Mouse (Mus musculus) megakaryocyte, embryonic 14.5 days (primary cell): ENCODE results near the gene Akap1. TPM values are rescaled to one million over a fixed set of nuclear protein-coding genes. Genes with fewer than 3 reads are reported as not detected.

ENCODE experiments used
- H3K27me3 ChIP-seq: replicated peaks from 2 replicates; pipeline ENCODE3; 2012; ENCODE audit warnings: inconsistent platforms
- H3K36me3 ChIP-seq: replicated peaks from 2 replicates; pipeline ENCODE3; 2012; ENCODE audit warnings: low read length, inconsistent platforms, mixed read lengths
- H3K4me1 ChIP-seq: 2 replicates; pipeline ENCODE4 v1.6.1; 2012; ENCODE audit warnings: inconsistent platforms
- H3K4me3 ChIP-seq: replicated peaks from 2 replicates; pipeline ENCODE3; 2012; ENCODE audit warnings: moderate library complexity, mild to moderate bottlenecking, inconsistent platforms
- H3K9me3 ChIP-seq: 2 replicates; pipeline ENCODE4 v1.6.1; 2012; ENCODE audit warnings: inconsistent platforms
- FLI1 ChIP-seq: IDR thresholded peaks from 2 replicates; pipeline ENCODE4 v1.6.1; 2012; ENCODE audit warnings: low read length, inconsistent platforms, mixed read lengths
- GATA1 ChIP-seq: IDR thresholded peaks from 3 replicates; pipeline ENCODE4 v1.6.1; 2012; ENCODE audit warnings: mixed read lengths, low read length, inconsistent platforms, borderline replicate concordance
- polyA plus RNA-seq: library from polyadenylated mRNA; stranded (reverse); fragments of >175 nt; gene quantifications from 2 replicates; pipeline ENCODE4 v1.2.3, GENCODE M21; 2012; ENCODE audit warnings: low replicate concordance; ENCODE audit not compliant: insufficient read depth

Akap1 gene
- 0.90 and 3.9 TPM in 2 replicates for polyA plus RNA-seq

DNA sequence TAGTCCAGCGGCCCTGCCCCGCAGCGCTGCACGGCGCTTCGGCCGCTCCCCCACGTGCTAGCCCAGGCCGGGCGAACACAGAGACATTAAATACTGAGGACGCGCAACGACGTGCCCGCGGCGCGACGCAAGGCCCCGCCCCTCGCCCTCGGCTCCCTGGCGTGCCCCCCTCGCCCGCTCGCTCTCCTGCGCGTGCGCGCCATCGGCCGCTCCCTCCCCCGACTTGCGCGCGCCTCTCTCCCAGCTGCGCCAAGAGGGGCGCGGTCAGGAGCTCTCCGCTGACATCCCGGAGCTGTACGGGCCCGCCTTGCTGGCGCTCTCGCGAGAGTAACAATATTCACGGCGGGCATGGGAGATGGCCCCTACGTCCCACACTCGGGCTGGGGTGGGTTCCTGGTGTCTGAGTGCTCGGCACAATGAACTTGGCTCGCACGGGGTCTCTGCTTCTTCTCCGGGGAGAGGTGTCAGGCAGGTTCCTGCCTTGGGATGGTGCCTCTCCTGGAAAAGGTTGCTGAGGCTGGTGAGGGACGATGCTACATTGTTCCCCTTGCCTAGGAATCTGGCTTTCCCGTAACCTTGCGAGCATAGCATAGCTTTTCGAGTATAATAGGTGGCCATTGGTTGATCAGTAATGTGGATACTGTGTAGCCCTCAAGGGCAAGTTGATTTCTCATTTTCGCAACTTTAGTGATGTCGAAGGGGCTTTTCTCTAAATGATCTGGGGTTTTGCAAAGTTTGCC, at the start of gene Akap1:
TSS of gene Akap1 (minus strand) at position 129 of the 740 bp plus-strand sequence.
- Histone ChIP-seq H3K27me3 (peaks cover 16% of the 10 kb centered on the region), H3K9me3 (no peaks in the 10 kb centered on the region), H3K36me3 (peaks cover 8% of the 10 kb centered on the region), H3K4me3 (peak within 1 kb of the TSS; percentile 96), H3K4me1 (peaks cover 39% of the 10 kb centered on the region)
- no peak for TF ChIP-seq FLI1
- no peak for TF ChIP-seq GATA1

GRCm38 (mm10) chr11:88909388-88910036, 45.1 kb upstream of the Akap1 start:
- TF ChIP-seq GATA1 (no peak), FLI1 (no peak)
- Histone ChIP-seq H3K36me3 (no peaks in the 10 kb centered on the region), H3K4me3 (no peak overlapping the region), H3K4me1 (peaks cover 4% of the 10 kb centered on the region), H3K27me3 (peaks cover 8% of the 10 kb centered on the region), H3K9me3 (no peaks in the 10 kb centered on the region)

- Histone ChIP-seq H3K4me3 (no peak overlapping the region), H3K9me3 (no peaks in the 10 kb centered on the region), H3K36me3 (no peaks in the 10 kb centered on the region), H3K27me3 (peaks cover 13% of the 10 kb centered on the region), H3K4me1 (peaks cover 4% of the 10 kb centered on the region)
- TF ChIP-seq FLI1: no peak
- TF ChIP-seq GATA1: no peak
Measured at GRCm38 (mm10) chr11:88908557-88909211, 44.3 kb upstream of the Akap1 start.

GRCm38 (mm10) chr11:88907886-88908285, 43.5 kb upstream of the Akap1 start:
- H3K4me3 ChIP-seq: no peak overlapping the region
- TF ChIP-seq FLI1: no peak
- no peak for TF ChIP-seq GATA1
- H3K27me3 ChIP-seq: peaks cover 15% of the 10 kb centered on the region
- no peaks in the 10 kb centered on the region for H3K9me3 ChIP-seq
- no peaks in the 10 kb centered on the region for H3K36me3 ChIP-seq
- H3K4me1 ChIP-seq: peaks cover 4% of the 10 kb centered on the region

GRCm38 (mm10) chr11:88905621-88906020, 41.2 kb upstream of the Akap1 start:
- no peaks in the 10 kb centered on the region for H3K36me3 ChIP-seq
- H3K4me3 ChIP-seq: no peak overlapping the region
- H3K27me3 ChIP-seq: peaks cover 23% of the 10 kb centered on the region
- no peaks in the 10 kb centered on the region for H3K9me3 ChIP-seq
- TF ChIP-seq FLI1: no peak
- TF ChIP-seq GATA1: no peak
- H3K4me1 ChIP-seq: peaks cover 4% of the 10 kb centered on the region

DNA sequence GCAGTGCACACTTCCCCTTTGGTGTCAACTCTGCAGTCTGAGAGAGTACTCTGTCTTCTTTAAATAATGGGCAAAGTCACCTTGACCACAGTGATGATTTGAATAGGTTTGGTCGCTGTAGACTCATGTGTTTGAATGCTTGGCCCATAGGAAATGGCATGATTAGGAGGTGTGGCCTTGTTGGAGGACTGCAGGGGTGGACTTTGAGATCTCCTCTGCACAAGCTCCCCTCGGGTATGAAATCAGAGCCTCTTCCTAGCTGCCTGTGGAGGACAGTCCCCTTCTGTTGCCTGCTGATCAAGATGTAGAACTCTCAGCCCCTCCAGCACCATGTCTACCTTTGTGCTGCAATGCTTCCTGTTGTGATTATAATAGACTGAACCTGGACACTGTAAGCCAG, 39.7 kb upstream of the Akap1 start:
- Histone ChIP-seq H3K27me3 (peaks cover 16% of the 10 kb centered on the region), H3K36me3 (no peaks in the 10 kb centered on the region), H3K4me3 (no peak overlapping the region), H3K4me1 (peaks cover 4% of the 10 kb centered on the region), H3K9me3 (no peaks in the 10 kb centered on the region)
- no peak for TF ChIP-seq GATA1
- TF ChIP-seq FLI1: no peak

DNA sequence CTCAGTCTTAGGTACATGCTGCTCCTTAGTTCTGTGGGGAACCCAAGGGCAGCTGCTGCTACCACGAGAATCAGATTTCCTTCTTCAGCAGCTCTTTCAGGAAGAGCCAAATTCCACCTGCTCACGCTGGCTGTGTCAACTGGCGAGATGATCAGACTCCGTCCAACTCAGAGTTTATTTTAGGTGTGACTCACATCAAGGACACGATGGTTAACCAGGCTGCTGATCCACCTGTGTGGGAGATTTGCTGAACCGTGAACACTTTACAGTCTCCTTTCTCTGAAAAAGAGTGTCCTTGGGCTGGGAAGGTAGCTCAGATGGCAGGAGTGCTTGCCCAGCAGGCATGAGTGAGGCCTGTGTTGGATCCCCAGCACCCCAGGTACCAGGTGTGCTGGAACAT, 38.4 kb upstream of the Akap1 start:
- Histone ChIP-seq H3K4me3 (no peak overlapping the region), H3K27me3 (peaks cover 20% of the 10 kb centered on the region), H3K36me3 (no peaks in the 10 kb centered on the region), H3K4me1 (peaks cover 8% of the 10 kb centered on the region), H3K9me3 (no peaks in the 10 kb centered on the region)
- TF ChIP-seq FLI1 (no peak), GATA1 (no peak)

DNA sequence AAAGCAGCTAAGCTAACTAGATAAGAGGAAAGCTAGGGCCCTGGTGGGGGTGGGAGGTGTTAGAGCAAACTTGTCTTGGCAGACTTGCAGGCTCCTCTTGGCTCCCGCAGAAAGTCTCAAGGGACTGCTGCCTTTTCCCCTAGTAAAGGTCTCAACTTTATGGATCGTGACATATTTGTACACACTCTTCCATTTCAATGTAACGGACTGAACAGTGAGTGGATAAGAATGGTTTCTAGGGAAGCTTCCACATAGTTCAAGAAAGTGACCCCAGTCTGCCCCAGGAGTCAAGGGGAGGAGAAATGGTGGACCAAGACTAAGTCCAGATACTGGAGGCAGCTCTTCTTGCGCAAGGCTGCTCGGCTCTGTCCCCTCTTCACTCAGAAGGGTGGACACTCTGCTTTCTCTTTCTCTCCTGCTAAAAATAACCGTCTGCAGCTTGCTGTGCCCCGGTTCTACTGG, 37.0 kb upstream of the Akap1 start:
- Histone ChIP-seq H3K4me1 (peaks cover 11% of the 10 kb centered on the region), H3K27me3 (peaks cover 23% of the 10 kb centered on the region)

GRCm38 (mm10) chr11:88899561-88899960, 35.2 kb upstream of the Akap1 start:
- Histone ChIP-seq H3K4me1 (peaks cover 7% of the 10 kb centered on the region), H3K9me3 (no peaks in the 10 kb centered on the region), H3K4me3 (no peak overlapping the region), H3K27me3 (peaks cover 23% of the 10 kb centered on the region), H3K36me3 (no peaks in the 10 kb centered on the region)
- TF ChIP-seq GATA1: no peak
- TF ChIP-seq FLI1: no peak

More for the DNA sequence above, 37.0 kb upstream of the Akap1 start:
- Histone ChIP-seq H3K4me3 (no peak overlapping the region), H3K36me3 (no peaks in the 10 kb centered on the region), H3K9me3 (no peaks in the 10 kb centered on the region)
- TF ChIP-seq GATA1 (no peak), FLI1 (no peak)
